Comparison of ENCODE assay signal across 18 mouse cellular contexts in genomic region chr12:116827748-116828147, GRCm38 (mm10).
DNase-seq lines count a peak whose midpoint lies in the region; ATAC-seq and TF ChIP-seq lines count a peak whose summit lies in the region.
"Had no signal": no experiment of that assay in that cellular context is flagged by ENCODE, and none has a peak within 500 bp of the region (broad histone marks: within the 10 kb centered on the region; RNA-seq: fewer than 3 reads in every experiment).

No protein-coding gene starts in this region.

- H3K4me1 ChIP-seq in kidney, adult 2 months (ENCODE audit: control insufficient read depth, insufficient read depth, low read length) = no peaks in the 10 kb centered on the region
- no peaks in the 10 kb centered on the region for H3K4me1 ChIP-seq in kidney, embryonic 16.5 days (ENCODE audit: insufficient read depth, low read length)
- H3K4me1 ChIP-seq in testis, adult 2 months (ENCODE audit: control insufficient read depth, insufficient read depth, low read length) = no peaks in the 10 kb centered on the region
- H3K4me1 ChIP-seq in stomach, postnatal 0 days (replicated peaks; ENCODE audit: control insufficient read depth, insufficient read depth) = no peaks in the 10 kb centered on the region
- H3K4me1 ChIP-seq: heart, embryonic 13.5 days; limb, embryonic 15.5 days; stomach, embryonic 15.5 days had no signal

- peak; percentile 32 for DNase-seq in kidney, adult 2 months
- no peak for DNase-seq in testis, postnatal 10 days (ENCODE audit: low spot score)
- peak; percentile 6 for DNase-seq in embryo, embryonic 9.5 days (ENCODE audit: extremely low spot score)
- no peak for DNase-seq in stomach, postnatal 0 days (ENCODE audit: low spot score)
- DNase-seq in urinary bladder, adult 18-20 months (ENCODE audit: low spot score in 2 of 2) = no peak
- DNase-seq in right cerebral cortex, postnatal 25 days = no peak
- DNase-seq: adrenal gland, adult 8-10 months; cerebellum, postnatal 36 days; gastrocnemius, postnatal 10 days; lung, adult 18-20 months; thymus, postnatal 4 days had no signal

- H3K4me2 ChIP-seq in kidney, embryonic 16.5 days (replicated peaks; ENCODE audit: low read depth, low read length) = no peak overlapping the region
- H3K4me2 ChIP-seq in stomach, postnatal 0 days (replicated peaks; ENCODE audit: low read depth) = no peak overlapping the region
- H3K4me2 ChIP-seq: heart, embryonic 13.5 days; limb, embryonic 15.5 days; stomach, embryonic 15.5 days had no signal

- H3K9me3 ChIP-seq in kidney, embryonic 16.5 days (ENCODE audit: low read length) = no peaks in the 10 kb centered on the region
- H3K9me3 ChIP-seq in stomach, postnatal 0 days (ENCODE audit: control insufficient read depth, low read length) = no peaks in the 10 kb centered on the region
- H3K9me3 ChIP-seq: heart, embryonic 13.5 days; limb, embryonic 15.5 days; stomach, embryonic 15.5 days had no signal

- H3K27me3 ChIP-seq in kidney, adult 2 months (replicated peaks; ENCODE audit: control insufficient read depth, insufficient read depth, low read length) = no peaks in the 10 kb centered on the region
- no peaks in the 10 kb centered on the region for H3K27me3 ChIP-seq in kidney, embryonic 16.5 days (ENCODE audit: insufficient read depth, low read length)
- no peaks in the 10 kb centered on the region for H3K27me3 ChIP-seq in testis, adult 2 months (ENCODE audit: control insufficient read depth, insufficient read depth, low read length)
- H3K27me3 ChIP-seq in stomach, postnatal 0 days (ENCODE audit: control insufficient read depth, insufficient read depth, low read length) = no peaks in the 10 kb centered on the region
- H3K27me3 ChIP-seq: heart, embryonic 13.5 days; limb, embryonic 15.5 days; stomach, embryonic 15.5 days had no signal

- TF ChIP-seq EP300 in stomach, postnatal 0 days (optimal IDR thresholded peaks at IDR 0.05) = no peak

- no peak for TF ChIP-seq POLR2A in kidney, adult 2 months (IDR thresholded peaks at IDR 0.05; ENCODE audit: low read depth, low read length)
- no peak for TF ChIP-seq POLR2A in testis, adult 2 months (IDR thresholded peaks at IDR 0.05; ENCODE audit: control insufficient read depth, low read depth, low read length)

- no peak for ATAC-seq in kidney, embryonic 16.5 days (ENCODE audit: low FRiP score, low TSS enrichment)
- no peak for ATAC-seq in stomach, postnatal 0 days (ENCODE audit: low FRiP score, low TSS enrichment)
- ATAC-seq: forebrain, embryonic 16.5 days had no signal

- TF ChIP-seq CTCF in kidney, adult 2 months (conservative IDR thresholded peaks at IDR 0.05; ENCODE audit: insufficient read depth, insufficient read length, low read depth, low read length) = no peak; the same call in 1 of the 2 replicates
- TF ChIP-seq CTCF in testis, adult 2 months (IDR thresholded peaks at IDR 0.05; ENCODE audit: control insufficient read depth, insufficient read depth, insufficient replicate concordance, low read depth, low read length) = peak; percentile 56; the same call in 1 of the 2 replicates
- 0 out of 2 replicates have a peak, but pooled peaks have one; percentile 4 for TF ChIP-seq CTCF in stomach, postnatal 0 days (IDR thresholded peaks at IDR 0.05; ENCODE audit: low read depth)

- no peak overlapping the region for H3K9ac ChIP-seq in kidney, embryonic 16.5 days (replicated peaks; ENCODE audit: low read length)
- H3K9ac ChIP-seq in stomach, postnatal 0 days (ENCODE audit: low read length) = no peak overlapping the region
- H3K9ac ChIP-seq: heart, embryonic 13.5 days; limb, embryonic 15.5 days; stomach, embryonic 15.5 days had no signal

- H3K27ac ChIP-seq in kidney, adult 2 months (ENCODE audit: insufficient read depth, low read depth, low read length) = no peak overlapping the region
- no peak overlapping the region for H3K27ac ChIP-seq in kidney, embryonic 16.5 days (ENCODE audit: low read length)
- H3K27ac ChIP-seq in testis, adult 2 months (ENCODE audit: control insufficient read depth, insufficient read depth, low read depth, low read length) = no peak overlapping the region
- H3K27ac ChIP-seq in stomach, postnatal 0 days (replicated peaks) = no peak overlapping the region
- H3K27ac ChIP-seq: heart, embryonic 13.5 days; limb, embryonic 15.5 days; macrophage; stomach, embryonic 15.5 days had no signal

- no peak overlapping the region for H3K4me3 ChIP-seq in kidney, adult 2 months (ENCODE audit: insufficient read depth, low read depth, low read length)
- H3K4me3 ChIP-seq in kidney, embryonic 16.5 days (ENCODE audit: low read length) = no peak overlapping the region
- peak overlapping the region; percentile 35 for H3K4me3 ChIP-seq in testis, adult 2 months (ENCODE audit: control insufficient read depth, low read depth, low read length)
- no peak overlapping the region for H3K4me3 ChIP-seq in stomach, postnatal 0 days (ENCODE audit: low read depth, low read length)
- H3K4me3 ChIP-seq: heart, embryonic 13.5 days; limb, embryonic 15.5 days; stomach, embryonic 15.5 days had no signal

- H3K36me3 ChIP-seq in kidney, adult 2 months (ENCODE audit: control insufficient read depth, insufficient read depth, low read length) = no peaks in the 10 kb centered on the region
- no peaks in the 10 kb centered on the region for H3K36me3 ChIP-seq in kidney, embryonic 16.5 days (ENCODE audit: insufficient read depth, low read length)
- H3K36me3 ChIP-seq in testis, adult 2 months (ENCODE audit: control insufficient read depth, insufficient read depth, low read length) = no peaks in the 10 kb centered on the region
- H3K36me3 ChIP-seq in stomach, postnatal 0 days (ENCODE audit: control insufficient read depth, insufficient read depth, low read length) = no peaks in the 10 kb centered on the region
- H3K36me3 ChIP-seq: heart, embryonic 13.5 days; limb, embryonic 15.5 days; stomach, embryonic 15.5 days had no signal

- 45% methylated on average over 7 of the region's 7 CpGs for WGBS in kidney, adult 2 months
- WGBS in kidney, embryonic 16.5 days = 50% methylated on average over 7 of the region's 7 CpGs
- WGBS in stomach, postnatal 0 days = 47% methylated on average over 7 of the region's 7 CpGs

Comparison
In these comparisons a context has a peak if more than half of its experiments do, and no peak if none do; other contexts are left out.
1. DNase-seq: peak in kidney, adult 2 months (single experiment) and embryo, embryonic 9.5 days (single experiment); none in testis, postnatal 10 days (single experiment), stomach, postnatal 0 days (single experiment), urinary bladder, adult 18-20 months (0 of 2) and right cerebral cortex, postnatal 25 days (single experiment).